Mouse (Mus musculus): ENCODE results near the gene Pcbp1. TPM values are rescaled to one million over a fixed set of nuclear protein-coding genes. Genes with fewer than 3 reads are reported as not detected.

The Pcbp1 gene
- polyA plus RNA-seq, 1 experiment from 2014 or later: 327 TPM

DNA sequence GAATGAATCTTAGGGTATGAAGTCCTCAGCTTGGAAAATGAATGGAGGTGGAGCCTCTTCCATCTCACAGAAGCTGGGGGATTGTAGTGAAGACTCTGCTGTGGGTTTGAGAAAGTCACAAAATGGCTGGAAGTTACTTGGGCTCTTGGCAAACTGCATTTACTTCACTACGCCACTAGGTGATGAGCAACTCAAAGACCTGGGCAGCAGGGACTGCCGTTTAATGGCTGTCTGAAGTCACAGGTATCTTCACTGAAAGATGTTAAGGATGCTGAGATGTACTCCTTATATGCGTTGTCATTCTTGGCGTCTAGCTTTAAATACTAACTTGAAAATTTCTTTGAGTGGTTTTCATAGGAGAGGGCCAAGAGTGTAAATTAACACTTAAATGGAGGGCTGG lies 19.1 kb upstream of the Pcbp1 start:
- DNase-seq (peak; percentile 25), ATAC-seq (ENCODE audit: low read depth) (no peak)
- WGBS (ENCODE audit: insufficient replicate concordance): 51% methylated on average over 4 of the region's 4 CpGs
- Histone ChIP-seq H3K27me3 (no peaks in the 10 kb centered on the region), H3K9ac (no peak overlapping the region), H3K4me1 (replicated peaks) (peaks cover 28% of the 10 kb centered on the region), H3K36me3 (peaks cover 48% of the 10 kb centered on the region), H3K4me2 (no peak overlapping the region), H3K9me3 (replicated peaks) (no peaks in the 10 kb centered on the region), H3K4me3 (replicated peaks) (no peak overlapping the region), H3K27ac (no peak overlapping the region)

DNA sequence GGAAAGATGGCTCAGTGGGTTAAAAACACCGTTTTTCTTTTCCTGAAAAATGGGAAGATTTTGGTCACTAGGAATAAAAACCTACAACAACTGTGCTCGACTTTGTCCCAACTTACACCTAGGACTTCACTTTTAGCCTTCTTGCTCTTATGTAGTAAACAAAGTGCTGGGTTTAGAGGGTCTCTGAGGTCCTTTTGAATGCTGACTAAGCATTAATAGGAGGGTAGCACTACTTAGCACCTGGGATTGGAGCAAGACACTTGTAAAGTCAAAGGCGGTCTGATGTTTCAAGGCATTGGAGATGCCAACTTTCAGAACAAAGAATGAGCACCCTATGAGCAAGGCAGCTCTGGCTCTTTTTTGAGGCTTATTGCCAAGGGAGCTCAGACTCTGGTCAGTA lies 17.7 kb upstream of the Pcbp1 start:
- ATAC-seq (ENCODE audit: low read depth) (no peak), DNase-seq (no peak)
- H3K4me3 ChIP-seq (replicated peaks): no peak overlapping the region
- H3K4me1 ChIP-seq (replicated peaks): peaks cover 25% of the 10 kb centered on the region
- H3K4me2 ChIP-seq: no peak overlapping the region
- no peak overlapping the region for H3K27ac ChIP-seq
- H3K27me3 ChIP-seq: no peaks in the 10 kb centered on the region
- peaks cover 35% of the 10 kb centered on the region for H3K36me3 ChIP-seq
- no peak overlapping the region for H3K9ac ChIP-seq
- WGBS (ENCODE audit: insufficient replicate concordance): 81% methylated on average over 3 of the region's 3 CpGs
- no peaks in the 10 kb centered on the region for H3K9me3 ChIP-seq (replicated peaks)

DNA sequence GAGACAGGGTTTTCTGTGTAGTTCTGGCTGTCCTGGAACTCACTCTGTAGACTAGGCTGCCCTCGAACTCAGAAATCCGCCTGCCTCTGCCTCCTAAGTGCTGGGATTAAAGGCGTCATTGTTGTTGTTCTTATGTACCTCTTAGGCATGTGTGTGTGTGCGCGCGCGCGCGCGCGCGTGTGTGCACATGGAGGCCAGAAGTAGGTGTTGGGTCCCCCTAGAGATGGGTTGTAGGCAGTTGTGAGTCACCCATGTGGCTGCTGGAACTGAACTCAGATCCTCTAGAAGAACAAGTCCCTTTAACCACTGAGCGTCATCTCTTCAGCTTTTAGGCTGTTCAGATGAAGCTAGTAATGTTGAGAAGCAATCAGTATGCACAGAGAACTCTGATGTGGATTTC lies 16.9 kb upstream of the Pcbp1 start:
- Histone ChIP-seq H3K4me1 (replicated peaks) (peaks cover 20% of the 10 kb centered on the region), H3K27me3 (no peaks in the 10 kb centered on the region)
- WGBS (ENCODE audit: insufficient replicate concordance): 95% methylated on average over 13 of the region's 13 CpGs

GRCm38 (mm10) chr6:86541650-86542049 lies 15.5 kb upstream of the Pcbp1 start:
- Histone ChIP-seq H3K4me1 (replicated peaks) (peaks cover 6% of the 10 kb centered on the region), H3K27me3 (no peaks in the 10 kb centered on the region), H3K9me3 (replicated peaks) (no peaks in the 10 kb centered on the region), H3K4me3 (replicated peaks) (no peak overlapping the region), H3K9ac (no peak overlapping the region), H3K27ac (no peak overlapping the region), H3K36me3 (peaks cover 43% of the 10 kb centered on the region), H3K4me2 (no peak overlapping the region)
- DNase-seq (no peak), ATAC-seq (ENCODE audit: low read depth) (no peak)
- 85% methylated on average over 2 of the region's 2 CpGs for WGBS (ENCODE audit: insufficient replicate concordance)

More for the DNA sequence above, 16.9 kb upstream of the Pcbp1 start:
- Histone ChIP-seq H3K36me3 (peaks cover 32% of the 10 kb centered on the region), H3K4me2 (no peak overlapping the region), H3K9ac (no peak overlapping the region), H3K9me3 (replicated peaks) (no peaks in the 10 kb centered on the region), H3K27ac (no peak overlapping the region), H3K4me3 (replicated peaks) (no peak overlapping the region)
- ATAC-seq (ENCODE audit: low read depth) (no peak), DNase-seq (no peak)

GRCm38 (mm10) chr6:86528451-86528785 lies 2.3 kb upstream of the Pcbp1 start:
- Histone ChIP-seq H3K9ac (0 out of 2 replicates have a peak overlapping the region, but pooled peaks have one; percentile 43), H3K4me3 (replicated peaks) (no peak overlapping the region), H3K4me2 (0 out of 2 replicates have a peak overlapping the region, but pooled peaks have one; percentile 38), H3K27ac (no peak overlapping the region), H3K27me3 (no peaks in the 10 kb centered on the region), H3K36me3 (peaks cover 50% of the 10 kb centered on the region), H3K4me1 (replicated peaks) (peaks cover 21% of the 10 kb centered on the region), H3K9me3 (replicated peaks) (no peaks in the 10 kb centered on the region)
- WGBS (ENCODE audit: insufficient replicate concordance): 60% methylated on average over 1 of the region's 1 CpGs
- ATAC-seq (ENCODE audit: low read depth) (no peak), DNase-seq (no peak)

DNA sequence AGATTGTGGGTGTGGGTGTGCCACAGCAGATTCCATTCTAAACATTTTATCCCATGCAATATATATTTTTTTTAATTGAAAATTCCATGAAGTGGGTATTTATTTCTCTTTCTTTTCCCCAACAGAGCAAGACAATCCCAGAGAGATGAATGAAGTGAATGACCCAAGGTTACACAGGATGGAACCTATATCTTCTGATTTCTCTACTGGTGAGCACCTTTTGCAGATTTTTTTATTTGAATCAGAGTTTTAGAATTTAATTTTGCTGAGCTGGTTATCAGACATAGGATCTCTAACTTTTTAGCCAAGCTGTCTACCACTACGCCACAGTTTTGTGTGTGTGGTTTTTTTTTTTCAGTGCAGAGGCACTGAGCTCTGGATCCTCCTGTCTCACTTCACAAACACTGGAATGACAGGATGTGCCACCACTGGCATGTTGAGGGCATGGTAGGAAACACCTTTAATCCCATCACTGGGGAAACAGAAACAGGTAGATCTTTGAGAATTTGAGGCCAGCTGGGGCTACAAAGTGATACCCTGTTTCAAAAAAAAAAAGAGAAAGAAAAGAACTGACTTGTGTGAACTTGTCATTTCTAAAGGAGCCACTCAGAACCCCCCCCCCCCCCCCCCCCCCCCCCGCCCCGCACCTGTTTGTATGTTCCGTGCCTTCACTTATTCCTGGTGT lies 1.8 kb upstream of the Pcbp1 start:
- no peak for ATAC-seq (ENCODE audit: low read depth)
- peak overlapping the region; percentile 94 for H3K9ac ChIP-seq
- WGBS (ENCODE audit: insufficient replicate concordance): 30% methylated on average over 2 of the region's 4 CpGs
- H3K27me3 ChIP-seq: no peaks in the 10 kb centered on the region
- DNase-seq: no peak
- H3K27ac ChIP-seq: peak overlapping the region; percentile 98
- H3K4me3 ChIP-seq (replicated peaks): peak overlapping the region; percentile 95
- peaks cover 50% of the 10 kb centered on the region for H3K36me3 ChIP-seq
- peak overlapping the region; percentile 84 for H3K4me2 ChIP-seq
- H3K9me3 ChIP-seq (replicated peaks): no peaks in the 10 kb centered on the region
- H3K4me1 ChIP-seq (replicated peaks): peaks cover 26% of the 10 kb centered on the region

DNA sequence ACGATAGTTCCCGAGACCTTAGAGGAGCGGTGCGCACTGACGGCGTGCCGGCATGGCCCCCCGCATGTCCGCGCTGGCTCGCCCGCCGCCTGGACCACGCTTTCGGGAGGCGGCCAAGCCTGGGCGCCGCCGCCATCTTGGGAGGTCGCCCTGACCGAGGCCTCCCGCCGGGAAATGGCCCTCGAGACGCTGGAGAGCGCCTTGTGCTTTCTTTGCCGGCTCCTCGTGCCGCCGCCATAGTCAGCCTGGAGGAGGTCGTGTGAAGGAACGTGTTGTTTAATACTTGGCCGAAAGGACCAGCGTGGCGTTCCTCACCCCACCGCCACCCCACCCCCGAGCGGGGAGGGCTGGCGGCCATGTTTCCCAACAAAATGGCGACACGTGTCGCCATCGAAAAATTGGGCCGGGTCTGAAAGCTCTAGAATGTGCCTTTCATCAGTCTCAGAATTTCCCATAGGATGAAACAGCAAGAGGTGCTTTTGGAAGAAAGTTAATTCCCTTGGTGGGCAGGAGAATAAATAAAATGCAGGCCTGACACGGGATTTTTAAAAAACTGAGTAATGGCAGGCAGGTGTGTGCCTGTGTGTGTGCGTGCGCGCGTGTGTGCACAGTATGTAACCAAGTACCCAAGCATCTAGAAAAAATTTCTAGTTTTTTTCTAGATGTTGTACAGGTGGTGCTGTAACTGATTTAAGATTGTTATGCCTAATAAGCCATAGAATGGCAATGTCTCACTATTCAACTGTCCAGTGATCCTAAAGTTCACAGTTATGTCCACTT lies 1.0 kb upstream of the Pcbp1 start:
- DNase-seq (peak; percentile 71), ATAC-seq (ENCODE audit: low read depth) (peak; percentile 53)
- H3K4me2 ChIP-seq: peak overlapping the region; percentile 84
- WGBS (ENCODE audit: insufficient replicate concordance): 4% methylated on average over 49 of the region's 49 CpGs
- no peaks in the 10 kb centered on the region for H3K27me3 ChIP-seq
- peak overlapping the region; percentile 95 for H3K4me3 ChIP-seq (replicated peaks)
- no peaks in the 10 kb centered on the region for H3K9me3 ChIP-seq (replicated peaks)
- H3K36me3 ChIP-seq: peaks cover 50% of the 10 kb centered on the region
- H3K27ac ChIP-seq: peak overlapping the region; percentile 98
- peak overlapping the region; percentile 94 for H3K9ac ChIP-seq
- peaks cover 33% of the 10 kb centered on the region for H3K4me1 ChIP-seq (replicated peaks)

- DNase-seq: peak; percentile 63
- peak overlapping the region; percentile 98 for H3K27ac ChIP-seq
- H3K9me3 ChIP-seq (replicated peaks): no peaks in the 10 kb centered on the region
- H3K27me3 ChIP-seq: no peaks in the 10 kb centered on the region
- ATAC-seq (ENCODE audit: low read depth): peak; percentile 28
- H3K4me2 ChIP-seq: peak overlapping the region; percentile 84
- peaks cover 39% of the 10 kb centered on the region for H3K36me3 ChIP-seq
- peak overlapping the region; percentile 95 for H3K4me3 ChIP-seq (replicated peaks)
- under 1% methylated on average over 36 of the region's 36 CpGs for WGBS (ENCODE audit: insufficient replicate concordance)
- H3K9ac ChIP-seq: peak overlapping the region; percentile 94
- H3K4me1 ChIP-seq (replicated peaks): peaks cover 39% of the 10 kb centered on the region
Observed at GRCm38 (mm10) chr6:86525646-86526031, 482 bp downstream of the Pcbp1 start.

DNA sequence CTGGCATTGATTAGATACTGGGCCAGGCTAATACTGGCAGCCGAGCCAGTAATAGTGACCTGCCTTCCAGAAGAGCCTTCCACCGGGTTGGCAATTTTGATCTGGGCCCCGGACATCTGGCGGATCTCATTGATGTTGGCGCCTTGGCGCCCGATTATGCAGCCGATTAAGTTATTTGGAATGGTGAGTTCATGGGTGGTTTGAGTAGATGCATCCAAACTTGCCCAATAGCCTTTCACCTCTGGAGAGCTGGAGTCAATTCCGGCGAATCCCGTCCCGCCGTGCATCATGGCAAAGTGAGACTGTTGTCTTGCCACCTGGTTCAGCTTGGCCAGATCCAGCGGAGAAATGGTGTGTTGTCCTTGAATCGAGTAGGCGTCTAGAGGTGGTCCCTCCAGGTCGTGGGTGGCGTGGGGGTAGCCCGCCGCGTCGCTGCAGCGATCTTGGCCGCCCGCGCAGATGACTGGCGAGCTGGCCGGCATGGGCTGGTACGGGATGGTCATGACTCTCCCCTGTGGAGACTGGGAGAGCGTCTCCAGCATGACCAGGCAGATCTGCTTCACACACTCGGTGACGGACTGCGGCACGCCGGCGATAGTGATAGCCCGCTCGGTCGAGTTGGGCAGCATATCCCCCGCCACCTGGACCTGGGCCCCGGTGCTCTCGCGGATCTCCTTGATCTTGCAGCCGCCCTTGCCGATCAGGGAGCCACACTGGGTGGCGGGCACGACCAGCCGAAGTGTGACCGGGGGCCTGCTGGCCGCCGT lies 1.1 kb downstream of the Pcbp1 start:
- peak overlapping the region; percentile 94 for H3K9ac ChIP-seq
- no peaks in the 10 kb centered on the region for H3K27me3 ChIP-seq
- under 1% methylated on average over 51 of the region's 51 CpGs for WGBS (ENCODE audit: insufficient replicate concordance)
- H3K4me3 ChIP-seq (replicated peaks): peak overlapping the region; percentile 95
- peak overlapping the region; percentile 98 for H3K27ac ChIP-seq
- ATAC-seq (ENCODE audit: low read depth): peak; percentile 79
- DNase-seq: peak; percentile 70
- H3K9me3 ChIP-seq (replicated peaks): no peaks in the 10 kb centered on the region
- peaks cover 34% of the 10 kb centered on the region for H3K36me3 ChIP-seq
- peak overlapping the region; percentile 84 for H3K4me2 ChIP-seq
- H3K4me1 ChIP-seq (replicated peaks): peaks cover 39% of the 10 kb centered on the region

DNA sequence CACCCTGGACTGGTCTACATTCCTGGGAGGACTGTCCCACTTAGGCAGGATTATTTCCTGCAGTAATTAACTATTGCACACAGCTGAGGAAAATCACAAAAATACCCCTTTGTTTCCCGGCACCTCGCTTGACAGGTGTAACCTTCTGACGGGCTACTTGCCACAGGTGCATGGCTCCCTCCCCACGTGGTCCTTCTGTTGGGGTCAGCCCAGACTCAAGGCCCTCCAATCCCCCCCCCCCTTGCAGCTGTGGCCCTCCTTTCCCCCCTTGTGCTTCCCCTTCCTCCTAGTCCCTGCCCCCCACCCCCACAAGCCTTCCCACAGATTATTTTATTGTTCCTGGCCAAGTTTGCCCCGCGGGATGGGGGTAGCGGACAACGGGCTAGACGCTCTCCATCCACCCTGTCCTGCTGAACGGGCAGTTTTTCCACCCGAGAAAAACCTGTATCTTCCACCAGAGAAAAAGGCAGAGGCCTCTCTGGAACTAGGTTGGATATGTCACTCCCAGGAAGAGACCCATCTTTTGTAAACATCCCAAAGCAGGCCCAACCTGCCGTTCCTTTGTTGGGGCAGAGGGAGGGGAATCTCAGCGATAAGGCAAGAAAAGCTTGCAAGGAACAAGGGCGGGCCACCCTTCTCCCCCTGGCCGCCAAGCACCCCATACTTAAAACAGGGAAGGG lies 2.2 kb downstream of the Pcbp1 start:
- no peak for ATAC-seq (ENCODE audit: low read depth)
- DNase-seq: no peak
- Histone ChIP-seq H3K27ac (peak overlapping the region; percentile 80), H3K27me3 (no peaks in the 10 kb centered on the region), H3K9ac (peak overlapping the region; percentile 94), H3K4me1 (replicated peaks) (peaks cover 37% of the 10 kb centered on the region), H3K36me3 (peaks cover 29% of the 10 kb centered on the region), H3K9me3 (replicated peaks) (no peaks in the 10 kb centered on the region), H3K4me2 (peak overlapping the region; percentile 84), H3K4me3 (replicated peaks) (peak overlapping the region; percentile 95)
- WGBS (ENCODE audit: insufficient replicate concordance): under 1% methylated on average over 15 of the region's 15 CpGs

Data from liver, embryonic 13.5 days (tissue).